Mouse (Mus musculus) thymus, adult 2 months (tissue): Measurements from ENCODE around the gene Borcs6.

Source experiments
- CTCF ChIP-seq: fragments of 200-500 bp; IDR thresholded peaks from 2 replicates; pipeline ENCODE4 v1.5.1; 2012; ENCODE audit warnings: mild to moderate bottlenecking, control low read depth, low read length, moderate library complexity, borderline replicate concordance; ENCODE audit not compliant: control insufficient read depth, poor library complexity, insufficient read depth; ENCODE audit errors: extremely low read depth
- POLR2A ChIP-seq: fragments of 200-500 bp; IDR thresholded peaks from 2 replicates; pipeline ENCODE4 v1.6.1; 2012; ENCODE audit warnings: mild to moderate bottlenecking, low read length, control low read depth, moderate library complexity; ENCODE audit not compliant: control insufficient read depth, poor library complexity, insufficient read depth; ENCODE audit errors: extremely low read depth

DNA sequence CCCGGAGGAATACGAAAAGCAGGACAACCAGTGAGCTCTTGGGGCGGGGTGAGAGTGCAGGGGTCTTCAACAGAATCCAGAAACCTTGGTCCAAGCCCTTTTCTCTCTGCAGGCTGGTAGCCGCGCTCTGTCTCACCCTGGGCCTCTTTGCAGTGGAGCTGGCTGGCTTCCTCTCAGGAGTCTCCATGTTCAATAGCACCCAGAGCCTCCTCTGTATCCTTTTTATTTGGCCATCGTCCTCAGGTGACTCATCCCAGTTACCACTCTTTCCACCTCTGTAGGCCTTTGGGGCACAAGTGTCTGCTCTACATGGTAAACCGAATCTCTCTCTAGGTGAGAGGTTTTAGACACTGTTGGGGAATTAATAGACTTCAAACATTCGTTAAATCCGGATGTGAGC, 11.7 kb downstream of the Borcs6 start:
- TF ChIP-seq POLR2A, result no peak
- TF ChIP-seq CTCF, result no peak
